Mouse (Mus musculus) hindbrain, postnatal 0 days (tissue): ENCODE measurements around the gene Mog. TPM values are rescaled to one million over a fixed set of nuclear protein-coding genes. Genes with fewer than 3 reads are reported as not detected.

Experiments
- ATAC-seq: fragments of 200-750 bp; cut with Nextera tagmentation; 2 replicates; pipeline ENCODE4 v1.8.0; 2017; ENCODE audit warnings: mild to moderate bottlenecking, moderate TSS enrichment, moderate library complexity
- DNase-seq: peaks from one replicate; pipeline ENCODE4 v3.0.0-alpha.2; 2015; ENCODE audit warnings: low spot score
- H3K27ac ChIP-seq: fragments of 300-500 bp; sonication (generic); 2 replicates; pipeline ENCODE4 v1.5.1; 2014; ENCODE audit warnings: mild to moderate bottlenecking
- H3K27me3 ChIP-seq: fragments of 300-500 bp; sonication (generic); 2 replicates; pipeline ENCODE4 v1.6.1; 2014; ENCODE audit warnings: low read length, mixed read lengths; ENCODE audit not compliant: insufficient read depth
- H3K36me3 ChIP-seq: fragments of 300-500 bp; sonication (generic); 2 replicates; pipeline ENCODE4 v1.6.1; 2014; ENCODE audit warnings: low read length, mixed read lengths; ENCODE audit not compliant: insufficient read depth
- H3K4me1 ChIP-seq: fragments of 300-500 bp; sonication (generic); 2 replicates; pipeline ENCODE4 v1.6.1; 2014; ENCODE audit warnings: antibody characterized with exemption, low read length, mixed read lengths; ENCODE audit not compliant: insufficient read depth
- H3K4me2 ChIP-seq: fragments of 300-500 bp; sonication (generic); 2 replicates; pipeline ENCODE4 v1.6.1; 2014; ENCODE audit warnings: low read depth, mild to moderate bottlenecking, low read length, moderate library complexity, mixed read lengths
- H3K4me3 ChIP-seq: fragments of 300-500 bp; sonication (generic); 2 replicates; pipeline ENCODE4 v1.5.1; 2014; ENCODE audit warnings: low read length
- H3K9ac ChIP-seq: fragments of 300-500 bp; sonication (generic); replicated peaks from 2 replicates; pipeline ENCODE4 v1.6.1; 2014; ENCODE audit warnings: mild to moderate bottlenecking, low read length, moderate library complexity, mixed read lengths
- H3K9me3 ChIP-seq: fragments of 300-500 bp; sonication (generic); 2 replicates; pipeline ENCODE4 v1.6.1; 2016; ENCODE audit warnings: low read length, mixed read lengths
- CTCF ChIP-seq: IDR thresholded peaks from 2 replicates; pipeline ENCODE4 v1.5.1; 2016; ENCODE audit warnings: antibody characterized with exemption, control low read depth, low read depth
- WGBS: fragments of 180-500 bp; shearing (Covaris S2); extraction: QIAGEN DNeasy Blood & Tissue Kit; methylation state at CpG from one replicate; pipeline ENCODE4 v1.1.7; 2014; 5-methylcytosine and 5-hydroxymethylcytosine counted together
- polyA plus RNA-seq: library from polyadenylated mRNA; unstranded; fragments of >200 nt; fragmentation: Nextera tagmentation; extraction: Ambion mirVana; gene quantifications from 2 replicates; pipeline ENCODE4 v1.2.1, GENCODE M21; 2015
- total RNA-seq: library from RNA; depleted of rRNA; stranded (reverse); fragments of >200 nt; gene quantifications from 2 replicates; pipeline ENCODE4 v1.2.3, GENCODE M21; 2014; rRNA removed

Gene Mog
- total and polyA plus RNA-seq, 2 experiments from 2014 or later, result 0.52 to 1.5 TPM

DNA sequence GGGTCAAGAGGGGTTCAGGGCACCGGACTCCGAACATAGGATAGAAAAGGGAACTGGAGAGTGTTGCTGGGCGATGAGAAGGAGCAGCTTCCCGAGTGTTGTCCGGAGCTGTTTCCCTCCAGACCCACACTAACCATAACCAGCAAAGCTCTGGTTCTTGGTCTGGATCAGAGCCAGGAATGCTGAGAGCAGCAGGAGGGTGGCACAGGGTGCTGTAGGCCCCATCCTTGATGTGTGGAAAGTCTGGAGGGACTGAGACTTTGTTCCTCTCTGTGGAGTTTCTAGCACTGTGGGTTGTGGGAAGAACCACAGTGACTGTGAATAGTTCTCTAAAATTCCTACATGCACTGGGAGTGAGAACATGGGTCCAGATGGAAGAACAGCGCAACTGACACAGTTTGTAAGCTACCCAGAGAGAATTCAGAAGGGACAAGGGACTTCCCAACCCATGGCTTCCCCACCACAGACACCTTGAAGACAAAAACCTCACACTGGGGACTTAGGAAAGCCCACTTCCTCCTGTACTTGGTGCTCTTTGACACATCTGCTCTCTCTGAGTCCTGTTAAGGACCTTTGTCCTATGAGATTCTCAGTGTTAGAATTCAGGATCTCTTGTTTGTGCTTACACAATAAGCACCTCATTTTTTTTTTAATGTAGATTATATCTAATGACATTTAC is 51.9 kb downstream of the Mog start:
- DNase-seq, result no peak
- Histone ChIP-seq H3K4me1 (no peaks in the 10 kb centered on the region), H3K36me3 (no peaks in the 10 kb centered on the region), H3K27me3 (no peaks in the 10 kb centered on the region), H3K9me3 (no peaks in the 10 kb centered on the region), H3K4me2 (no peak overlapping the region), H3K27ac (no peak overlapping the region), H3K9ac (no peak overlapping the region), H3K4me3 (no peak overlapping the region)
- WGBS, result 85% methylated on average over 6 of the region's 6 CpGs
- no peak for ATAC-seq
- TF ChIP-seq CTCF, result no peak

DNA sequence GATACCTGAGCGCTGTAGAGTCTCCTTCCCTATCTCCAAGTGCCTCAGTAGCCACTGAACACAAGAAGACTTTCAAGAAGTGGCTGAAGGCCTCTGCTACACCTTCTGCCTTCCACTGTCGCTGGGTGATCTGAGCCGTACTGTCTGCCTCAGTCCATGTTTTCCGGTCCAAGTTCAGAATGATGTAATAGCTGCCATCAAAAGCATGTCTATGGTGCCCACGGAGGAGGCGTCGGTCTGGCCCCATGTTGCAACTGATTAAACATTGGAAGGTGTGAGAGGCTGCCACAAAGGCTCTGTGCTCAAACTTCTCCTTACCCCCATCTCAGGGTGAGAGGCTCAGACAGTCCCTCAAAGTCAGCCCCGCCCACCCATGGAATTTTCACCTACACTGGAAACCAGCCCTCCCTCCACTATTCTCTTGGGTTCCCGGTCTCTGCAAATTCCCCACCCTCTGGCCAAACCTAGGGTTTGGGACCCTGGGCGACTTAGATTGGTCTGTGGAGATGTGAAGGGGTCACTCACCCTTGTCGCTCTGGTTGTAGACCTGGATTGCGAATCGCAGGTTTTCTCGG is 52.8 kb downstream of the Mog start:
- WGBS, result 86% methylated on average over 14 of the region's 14 CpGs
- H3K9ac ChIP-seq, result no peak overlapping the region
- no peaks in the 10 kb centered on the region for H3K4me1 ChIP-seq
- H3K36me3 ChIP-seq, result no peaks in the 10 kb centered on the region
- H3K4me3 ChIP-seq, result no peak overlapping the region
- H3K27ac ChIP-seq, result no peak overlapping the region
- no peaks in the 10 kb centered on the region for H3K27me3 ChIP-seq
- ATAC-seq (no peak), DNase-seq (no peak)
- no peaks in the 10 kb centered on the region for H3K9me3 ChIP-seq
- TF ChIP-seq CTCF, result no peak
- no peak overlapping the region for H3K4me2 ChIP-seq

DNA sequence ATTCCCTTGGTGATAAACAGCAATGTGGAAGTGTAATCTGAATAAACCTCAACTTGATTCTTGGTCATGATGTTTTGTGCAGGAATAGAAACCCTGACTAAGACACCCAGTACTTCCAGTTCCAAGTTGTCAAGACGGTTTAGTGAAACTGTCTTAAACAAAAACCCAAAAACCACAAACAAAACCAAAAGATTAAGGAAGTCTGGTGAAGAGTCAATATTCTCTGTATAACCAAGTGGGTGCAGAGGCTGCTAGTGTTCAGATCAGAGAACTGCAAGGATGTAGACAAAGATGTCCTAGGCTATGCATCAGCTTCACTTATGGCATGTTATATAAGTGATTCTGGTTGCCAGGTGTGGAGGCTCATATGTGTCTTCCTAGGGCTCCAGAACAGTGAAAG is 56.3 kb downstream of the Mog start:
- TF ChIP-seq CTCF, result no peak
- ATAC-seq, result no peak
- no peak overlapping the region for H3K4me3 ChIP-seq
- H3K4me1 ChIP-seq, result no peaks in the 10 kb centered on the region
- WGBS, result 93% methylated on average over 1 of the region's 1 CpGs
- no peaks in the 10 kb centered on the region for H3K9me3 ChIP-seq
- no peak for DNase-seq
- no peaks in the 10 kb centered on the region for H3K36me3 ChIP-seq
- no peak overlapping the region for H3K27ac ChIP-seq
- no peak overlapping the region for H3K4me2 ChIP-seq
- H3K27me3 ChIP-seq, result no peaks in the 10 kb centered on the region
- no peak overlapping the region for H3K9ac ChIP-seq

DNA sequence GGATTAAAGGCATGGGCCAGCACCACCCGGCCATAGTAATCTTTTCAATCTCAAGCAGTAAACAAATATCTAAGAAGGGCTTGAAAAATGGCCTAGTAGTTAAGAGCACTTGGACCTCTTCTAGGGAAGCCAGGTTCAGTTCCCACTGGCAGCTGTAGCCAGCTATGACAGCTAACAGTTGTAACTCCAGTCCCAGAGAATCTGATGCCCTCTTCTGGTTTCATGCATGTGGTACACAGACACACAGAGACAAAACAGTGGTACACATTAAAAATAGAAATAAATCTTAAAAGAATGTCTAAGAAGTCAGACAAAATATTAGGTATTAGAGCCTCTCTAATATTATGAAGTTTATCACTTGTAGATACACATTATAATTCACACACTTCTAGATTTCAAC is 62.1 kb downstream of the Mog start:
- H3K4me3 ChIP-seq, result no peak overlapping the region
- H3K27me3 ChIP-seq, result no peaks in the 10 kb centered on the region
- H3K9me3 ChIP-seq, result no peaks in the 10 kb centered on the region
- no peak overlapping the region for H3K27ac ChIP-seq
- no peak overlapping the region for H3K4me2 ChIP-seq
- TF ChIP-seq CTCF, result peak; percentile 30; the same call in 1 of the 2 replicates
- 76% methylated on average over 1 of the region's 1 CpGs for WGBS
- ATAC-seq (no peak), DNase-seq (no peak)
- peaks cover 5% of the 10 kb centered on the region; the same call in 1 of the 2 replicates for H3K4me1 ChIP-seq
- no peak overlapping the region for H3K9ac ChIP-seq
- H3K36me3 ChIP-seq, result peaks cover 5% of the 10 kb centered on the region; the same call in 1 of the 2 replicates

Other genes starting within 250 kb of the Mog start
- not detected in 2 replicates for gene H2-M10.6, start 211.2 kb downstream of the Mog start, total RNA-seq
- gene H2-M10.6, start 211.2 kb downstream of the Mog start, polyA plus RNA-seq, result not detected in 2 replicates
- 21.6 and 27.9 TPM in 2 replicates for gene Trim26, start 186.3 kb downstream of the Mog start, total RNA-seq
- gene Trim26, start 186.3 kb downstream of the Mog start, polyA plus RNA-seq, result 46.7 and 50.6 TPM in 2 replicates
- 0.47 TPM in 1 of 2 replicates, not detected in the other for gene Trim15, start 156.2 kb downstream of the Mog start, total RNA-seq
- gene Trim15, start 156.2 kb downstream of the Mog start, polyA plus RNA-seq, result 0.40 and 0.66 TPM in 2 replicates
- 0.11 TPM in 1 of 2 replicates, not detected in the other for gene Trim10, start 153.8 kb downstream of the Mog start, total RNA-seq
- gene Trim10, start 153.8 kb downstream of the Mog start, polyA plus RNA-seq, result 0.19 and 0.23 TPM in 2 replicates
- gene Trim40, start 133.3 kb downstream of the Mog start, total RNA-seq, result not detected in 2 replicates
- gene Trim40, start 133.3 kb downstream of the Mog start, polyA plus RNA-seq, result 0.13 TPM in 1 of 2 replicates, not detected in the other
- not detected in 2 replicates for gene Trim31, start 125.3 kb downstream of the Mog start, total RNA-seq
- not detected in 2 replicates for gene Trim31, start 125.3 kb downstream of the Mog start, polyA plus RNA-seq
- 4.2 and 6.1 TPM in 2 replicates for gene Rnf39, start 80.5 kb downstream of the Mog start, total RNA-seq
- gene Rnf39, start 80.5 kb downstream of the Mog start, polyA plus RNA-seq, result 2.5 and 3.6 TPM in 2 replicates
- gene Ppp1r11, start 71.7 kb downstream of the Mog start, total RNA-seq, result 28.4 and 28.5 TPM in 2 replicates
- 143 and 145 TPM in 2 replicates for gene Ppp1r11, start 71.7 kb downstream of the Mog start, polyA plus RNA-seq
- 45.0 and 52.7 TPM in 2 replicates for gene Znrd1, start 64.8 kb downstream of the Mog start, total RNA-seq
- 49.3 and 51.2 TPM in 2 replicates for gene Znrd1, start 64.8 kb downstream of the Mog start, polyA plus RNA-seq
- gene Znrd1as, start 64.8 kb downstream of the Mog start, total RNA-seq, result 1.3 and 3.2 TPM in 2 replicates
- gene Znrd1as, start 64.8 kb downstream of the Mog start, polyA plus RNA-seq, result 3.4 and 4.0 TPM in 2 replicates
- gene 2410137M14Rik, start 42.2 kb downstream of the Mog start, total RNA-seq, result not detected in 2 replicates
- gene 2410137M14Rik, start 42.2 kb downstream of the Mog start, polyA plus RNA-seq, result 0.23 and 0.26 TPM in 2 replicates
- gene H2-M5, start 33.9 kb downstream of the Mog start, total RNA-seq, result 0.97 and 2.5 TPM in 2 replicates
- gene H2-M5, start 33.9 kb downstream of the Mog start, polyA plus RNA-seq, result 1.1 and 1.9 TPM in 2 replicates
- 118 and 137 TPM in 2 replicates for gene Zfp57, start 22.2 kb downstream of the Mog start, total RNA-seq
- 118 and 129 TPM in 2 replicates for gene Zfp57, start 22.2 kb downstream of the Mog start, polyA plus RNA-seq
- 519 and 527 TPM in 2 replicates for gene Gabbr1, start 22.6 kb upstream of the Mog start, total RNA-seq
- gene Gabbr1, start 22.6 kb upstream of the Mog start, polyA plus RNA-seq, result 93.4 and 98.3 TPM in 2 replicates
- gene Olfr90, start 65.1 kb upstream of the Mog start, total RNA-seq, result not detected in 2 replicates
- not detected in 2 replicates for gene Olfr90, start 65.1 kb upstream of the Mog start, polyA plus RNA-seq
- gene Olfr91, start 74.9 kb upstream of the Mog start, total RNA-seq, result not detected in 2 replicates
- 0.06 TPM in 1 of 2 replicates, not detected in the other for gene Olfr91, start 74.9 kb upstream of the Mog start, polyA plus RNA-seq
- gene Olfr92, start 96.7 kb upstream of the Mog start, total RNA-seq, result not detected in 2 replicates
- not detected in 2 replicates for gene Olfr92, start 96.7 kb upstream of the Mog start, polyA plus RNA-seq
- gene Olfr93, start 138.1 kb upstream of the Mog start, total RNA-seq, result not detected in 2 replicates
- gene Olfr93, start 138.1 kb upstream of the Mog start, polyA plus RNA-seq, result not detected in 2 replicates
- gene Ubd, start 170.5 kb upstream of the Mog start, total RNA-seq, result not detected in 2 replicates
- gene Ubd, start 170.5 kb upstream of the Mog start, polyA plus RNA-seq, result not detected in 2 replicates
- gene Olfr94, start 177.6 kb upstream of the Mog start, total RNA-seq, result 0.58 and 1.3 TPM in 2 replicates
- 0.14 TPM in 1 of 2 replicates, not detected in the other for gene Olfr94, start 177.6 kb upstream of the Mog start, polyA plus RNA-seq
- 0.37 TPM in 1 of 2 replicates, not detected in the other for gene Olfr95, start 189.7 kb upstream of the Mog start, total RNA-seq
- 0.03 and 0.04 TPM in 2 replicates for gene Olfr95, start 189.7 kb upstream of the Mog start, polyA plus RNA-seq
- not detected in 2 replicates for gene Olfr96, start 196.7 kb upstream of the Mog start, total RNA-seq
- not detected in 2 replicates for gene Olfr96, start 196.7 kb upstream of the Mog start, polyA plus RNA-seq
- not detected in 2 replicates for gene Olfr97, start 213.9 kb upstream of the Mog start, total RNA-seq
- gene Olfr97, start 213.9 kb upstream of the Mog start, polyA plus RNA-seq, result not detected in 2 replicates
- not detected in 2 replicates for gene Olfr98, start 240.4 kb upstream of the Mog start, total RNA-seq
- not detected in 2 replicates for gene Olfr98, start 240.4 kb upstream of the Mog start, polyA plus RNA-seq
- 0.63 and 2.5 TPM in 2 replicates for gene H2-M3, start 246.8 kb upstream of the Mog start, total RNA-seq
- 1.9 and 2.7 TPM in 2 replicates for gene H2-M3, start 246.8 kb upstream of the Mog start, polyA plus RNA-seq